Mouse (Mus musculus) ES-Bruce4 (cell line): ENCODE measurements around the gene Muc13.

Experiments
- CTCF ChIP-seq: IDR thresholded peaks from one replicate; pipeline ENCODE4 v1.8.1; 2011; ENCODE audit warnings: low read depth, low read length
- POLR2A ChIP-seq: IDR thresholded peaks from one replicate; pipeline ENCODE4 v1.8.1; 2011; ENCODE audit warnings: low read length; ENCODE audit not compliant: insufficient read depth

DNA sequence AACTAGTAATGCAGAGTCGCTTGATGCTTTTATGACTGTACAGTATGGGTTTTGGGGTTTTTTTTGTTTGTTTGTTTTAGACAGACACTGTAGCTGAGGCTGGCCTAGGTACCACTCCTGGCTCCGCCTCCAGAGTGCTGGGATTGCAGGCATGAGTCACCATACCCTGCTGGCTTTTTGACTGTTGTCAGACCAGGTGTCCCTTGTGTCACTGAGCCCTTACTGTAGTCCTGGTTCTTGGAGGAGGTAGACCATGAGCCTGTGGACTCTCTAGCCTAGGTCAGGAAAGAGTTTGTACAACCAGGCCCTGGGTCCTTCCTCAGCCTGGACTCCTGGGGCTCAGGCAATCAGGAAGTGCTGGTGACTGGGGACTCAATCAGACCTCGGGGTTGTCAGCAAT is 43.4 kb downstream of the Muc13 start:
- no peak for TF ChIP-seq POLR2A
- TF ChIP-seq CTCF, result no peak
